Mouse (Mus musculus) ES-E14 (cell line): ENCODE measurements at regions not wholly inside any gene's neighbourhood (a gene's known extent, or its start where the extent isn't known, plus 50 kb on each side); places are given as distances from the start of the nearest gene placed in this dataset.

Source experiments
- DNase-seq: peaks from one replicate; pipeline ENCODE4 v3.0.0-alpha.2; 2013; ENCODE audit warnings: low read depth, low spot score
- H3K27ac ChIP-seq: 2 replicates; pipeline ENCODE4 v1.5.1; 2012; ENCODE audit warnings: low read depth, mild to moderate bottlenecking, low read length, moderate library complexity, mixed read lengths; ENCODE audit not compliant: poor library complexity, insufficient read depth, severe bottlenecking
- H3K36me3 ChIP-seq: 2 replicates; pipeline ENCODE4 v1.6.1; 2012; ENCODE audit warnings: mild to moderate bottlenecking, low read length, moderate library complexity, mixed read lengths; ENCODE audit not compliant: control insufficient read depth, poor library complexity, insufficient read depth, severe bottlenecking
- H3K4me1 ChIP-seq, 2 experiments: fragments of 150-350 bp in 1 of 2; sonication (generic) in 1 of 2; 2 replicates each; pipeline ENCODE4 v1.6.1; 2012; ENCODE audit warnings: low read length in 2 of 2, mild to moderate bottlenecking in 1 of 2, mixed read lengths in 1 of 2; ENCODE audit not compliant: control insufficient read depth in 2 of 2, insufficient read depth in 2 of 2, poor library complexity in 1 of 2
- H3K4me3 ChIP-seq, 2 experiments: fragments of 150-350 bp in 1 of 2; sonication (generic) in 1 of 2; 2 replicates each; pipeline ENCODE4 v1.5.1; 2012; ENCODE audit warnings: low read length in 2 of 2, low read depth in 1 of 2, mild to moderate bottlenecking in 1 of 2, mixed read lengths in 1 of 2; ENCODE audit not compliant: insufficient read depth in 1 of 2, poor library complexity in 1 of 2, severe bottlenecking in 1 of 2
- H3K9ac ChIP-seq: 2 replicates; pipeline ENCODE4 v1.6.1; 2012; ENCODE audit warnings: low read depth, mild to moderate bottlenecking, low read length, mixed read lengths; ENCODE audit not compliant: poor library complexity, insufficient read depth, severe bottlenecking
- H3K9me3 ChIP-seq: fragments of 150-350 bp; sonication (generic); 2 replicates; pipeline ENCODE4 v1.6.1; 2012; ENCODE audit warnings: low read depth, mild to moderate bottlenecking, low read length; ENCODE audit not compliant: control insufficient read depth, insufficient read depth
- CHD2 ChIP-seq: IDR thresholded peaks from 2 replicates; pipeline ENCODE4 v1.6.1; 2014; ENCODE audit warnings: mild to moderate bottlenecking, low read depth, low read length, inconsistent platforms
- HCFC1 ChIP-seq: IDR thresholded peaks from 2 replicates; pipeline ENCODE4 v1.6.1; 2012; ENCODE audit warnings: low read length, inconsistent platforms, borderline replicate concordance; ENCODE audit not compliant: insufficient read depth
- MAFK ChIP-seq: IDR thresholded peaks from 2 replicates; pipeline ENCODE4 v1.6.1; 2014; ENCODE audit warnings: mild to moderate bottlenecking, low read depth, low read length, inconsistent platforms; ENCODE audit not compliant: insufficient read depth
- ZC3H11A ChIP-seq: IDR thresholded peaks from 2 replicates; pipeline ENCODE4 v1.6.1; 2012; ENCODE audit warnings: low read depth, mild to moderate bottlenecking, inconsistent platforms, low read length, borderline replicate concordance
- ZNF384 ChIP-seq: IDR thresholded peaks from 2 replicates; pipeline ENCODE4 v1.6.1; 2012; ENCODE audit warnings: low read depth, low read length, inconsistent platforms
- in situ Hi-C, 2 experiments: fragments of 600-800 bp; cut with MboI; formaldehyde crosslinking; loops; one replicate each; pipeline ENCODE4 v1.15.1; 2025; ENCODE audit warnings: low sequenced_read_pairs in 2 of 2, inconsistent platforms in 1 of 2; ENCODE audit not compliant: unreplicated experiment in 2 of 2

GRCm38 (mm10) chr4:53218752-53219151, 59.1 kb upstream of the Abca1 start:
- Histone ChIP-seq H3K36me3 (no peaks in the 10 kb centered on the region), H3K4me1 (0 out of 4 replicates have a peak, but pooled peaks cover 2 to 4% of the 10 kb centered on the region in 2 experiments), H3K27ac (no peak overlapping the region), H3K9me3 (no peaks in the 10 kb centered on the region), H3K9ac (no peak overlapping the region), H3K4me3 (no peak overlapping the region)
- DNase-seq: no peak
- no peak for TF ChIP-seq CHD2
- no peak for TF ChIP-seq HCFC1
- TF ChIP-seq MAFK: no peak
- no peak for TF ChIP-seq ZNF384
- no peak for TF ChIP-seq ZC3H11A
- in situ Hi-C loops: no loop called here

DNA sequence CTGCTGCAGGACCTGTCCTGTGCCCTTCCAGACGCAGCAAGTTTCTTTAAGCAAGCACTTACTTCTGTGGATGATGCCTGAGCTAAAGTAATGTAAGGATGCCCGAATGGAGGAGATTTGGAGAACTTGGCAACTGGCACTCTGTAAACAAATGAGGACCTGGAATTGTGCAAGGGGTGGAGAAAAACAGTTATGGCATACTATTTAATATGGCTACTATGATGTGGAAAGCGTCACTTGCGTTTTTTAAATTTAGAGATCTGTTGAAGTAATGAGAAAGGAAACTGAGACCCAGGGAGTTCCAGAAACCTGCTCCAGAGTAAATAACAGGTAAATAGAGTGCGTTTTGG, 58.6 kb upstream of the Abca1 start:
- no peak overlapping the region for H3K27ac ChIP-seq

GRCm38 (mm10) chr4:53217608-53218290, 58.1 kb upstream of the Abca1 start:
- no peak for TF ChIP-seq MAFK
- no peak for TF ChIP-seq HCFC1
- no peak for TF ChIP-seq ZC3H11A
- TF ChIP-seq CHD2: no peak
- TF ChIP-seq ZNF384: no peak
- Histone ChIP-seq H3K27ac (no peak overlapping the region), H3K36me3 (no peaks in the 10 kb centered on the region), H3K9me3 (no peaks in the 10 kb centered on the region), H3K4me1 (0 out of 4 replicates have a peak, but pooled peaks cover under 1 to 4% of the 10 kb centered on the region in 2 experiments), H3K9ac (peak overlapping the region; percentile 54; the same call in 1 of the 2 replicates), H3K4me3 (peak overlapping the region; percentile 62 to 65)
- in situ Hi-C loops: no loop called here
- peak; percentile 48 for DNase-seq

More for the DNA sequence above, 58.6 kb upstream of the Abca1 start:
- no peak for DNase-seq
- H3K36me3 ChIP-seq: no peaks in the 10 kb centered on the region
- no peak for TF ChIP-seq MAFK
- TF ChIP-seq CHD2: no peak
- TF ChIP-seq ZNF384: no peak
- TF ChIP-seq HCFC1: no peak
- TF ChIP-seq ZC3H11A: no peak
- H3K4me1 ChIP-seq: 0 out of 4 replicates have a peak, but pooled peaks cover 2 to 4% of the 10 kb centered on the region in 2 experiments
- H3K4me3 ChIP-seq: peak overlapping the region in 1 of 2 experiments; percentile 62; a peak in 2 of 4 replicates
- no peak overlapping the region for H3K9ac ChIP-seq
- in situ Hi-C loops: no loop called here
- H3K9me3 ChIP-seq: no peaks in the 10 kb centered on the region

DNA sequence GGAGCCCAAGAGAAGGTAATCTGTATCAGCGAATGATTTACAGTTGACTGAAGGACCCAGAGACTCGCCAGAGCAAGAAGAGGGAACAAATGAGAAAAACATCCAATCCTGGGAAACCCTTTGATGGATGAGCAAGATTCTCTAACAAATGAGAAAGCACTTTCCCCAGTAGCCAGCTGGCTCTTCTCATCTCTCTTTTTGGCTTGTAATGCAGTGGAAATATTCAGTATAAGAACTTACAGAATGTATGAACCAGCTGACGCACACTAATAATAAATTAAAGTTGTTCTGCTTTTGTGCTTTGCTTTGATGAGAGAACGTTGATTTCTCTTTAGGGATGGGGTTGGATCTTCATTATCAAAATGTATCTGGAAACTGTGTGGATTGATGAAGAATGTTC, 52.8 kb upstream of the Abca1 start:
- H3K9ac ChIP-seq: no peak overlapping the region
- TF ChIP-seq HCFC1 (no peak), MAFK (no peak), CHD2 (no peak), ZC3H11A (no peak), ZNF384 (no peak)
- DNase-seq: no peak
- no peaks in the 10 kb centered on the region for H3K9me3 ChIP-seq
- H3K27ac ChIP-seq: no peak overlapping the region
- in situ Hi-C loops: no loop called here
- H3K4me1 ChIP-seq: 0 out of 4 replicates have a peak, but pooled peaks cover 0 to 4% of the 10 kb centered on the region in 2 experiments
- H3K4me3 ChIP-seq: no peak overlapping the region
- H3K36me3 ChIP-seq: no peaks in the 10 kb centered on the region
